Mouse (Mus musculus) right cerebral cortex, postnatal 10 days (tissue): ENCODE measurements around the gene Izumo2.

Experiments
- DNase-seq, 2 experiments: peaks; one replicate each; pipeline ENCODE4 v3.0.0; 2021; ENCODE audit warnings: low spot score in 2 of 2

Izumo2 gene

DNA sequence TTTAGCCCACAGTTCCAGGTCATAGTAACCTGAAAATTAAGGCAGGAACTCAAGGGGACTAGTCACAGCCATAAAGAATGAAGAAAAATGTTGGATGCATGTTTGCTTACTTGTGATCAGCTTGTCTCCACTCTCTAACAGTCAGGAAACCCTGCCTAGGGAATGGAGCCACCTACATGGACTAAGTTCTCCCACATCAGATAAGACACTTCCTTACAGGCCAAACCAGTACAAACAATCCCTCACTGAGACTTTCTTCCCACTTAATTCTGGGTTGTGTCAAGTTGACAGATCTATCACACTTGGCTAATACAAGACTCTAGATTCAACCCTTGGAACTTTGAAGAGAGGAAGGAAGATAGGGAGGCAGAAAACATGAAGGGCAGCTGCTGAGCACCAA is 51.8 kb downstream of the Izumo2 start:
- DNase-seq, result no peak

DNA sequence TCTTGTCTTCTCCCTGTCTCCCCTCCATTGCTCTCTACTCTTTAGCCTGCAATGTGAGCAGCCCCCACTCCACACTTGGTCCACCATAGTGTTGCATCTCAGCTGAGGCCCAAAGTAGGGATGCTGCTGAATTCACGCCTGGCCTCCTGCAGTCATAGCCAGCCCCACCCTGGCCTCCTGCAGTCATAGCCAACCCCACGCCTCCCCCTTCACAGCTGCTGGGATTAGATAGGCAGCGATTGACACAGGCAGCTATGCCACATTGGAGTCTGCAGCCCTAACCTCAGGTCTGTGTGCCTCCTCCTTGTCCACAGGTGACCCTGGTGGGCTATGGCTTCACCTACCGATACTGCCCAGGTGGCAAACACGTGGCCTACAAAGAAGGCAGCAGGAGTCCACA is 59.6 kb downstream of the Izumo2 start:
- DNase-seq, result no peak
